Comparison of ENCODE assay signal across 15 mouse cellular contexts in genomic region chr3:125660114-125660717, GRCm38 (mm10).
DNase-seq lines count a peak whose midpoint lies in the region; ATAC-seq lines count a peak whose summit lies in the region.
"Had no signal": no experiment of that assay in that cellular context is flagged by ENCODE, and none has a peak within 500 bp of the region (broad histone marks: within the 10 kb centered on the region; RNA-seq: fewer than 3 reads in every experiment).

No protein-coding gene starts in this region.

- no peak overlapping the region for H3K4me3 ChIP-seq in kidney, embryonic 15.5 days (replicated peaks)
- H3K4me3 ChIP-seq in kidney, embryonic 16.5 days (ENCODE audit: low read length), result no peak overlapping the region
- H3K4me3 ChIP-seq in embryonic facial prominence, embryonic 11.5 days (ENCODE audit: low read depth, low read length), result no peak overlapping the region
- H3K4me3 ChIP-seq in hindbrain, embryonic 14.5 days (replicated peaks; ENCODE audit: low read length), result no peak overlapping the region
- H3K4me3 ChIP-seq in midbrain, embryonic 16.5 days (ENCODE audit: low read depth, low read length), result no peak overlapping the region
- H3K4me3 ChIP-seq: heart, embryonic 15.5 days had no signal

- H3K27ac ChIP-seq in kidney, embryonic 15.5 days, result no peak overlapping the region
- no peak overlapping the region for H3K27ac ChIP-seq in kidney, embryonic 16.5 days (ENCODE audit: low read length)
- H3K27ac ChIP-seq in embryonic facial prominence, embryonic 11.5 days (replicated peaks; ENCODE audit: low read depth, low read length), result no peak overlapping the region
- H3K27ac ChIP-seq in hindbrain, embryonic 14.5 days, result no peak overlapping the region
- no peak overlapping the region for H3K27ac ChIP-seq in midbrain, embryonic 16.5 days (ENCODE audit: low read length)
- H3K27ac ChIP-seq: heart, embryonic 15.5 days; kidney, postnatal 0 days had no signal

- H3K9ac ChIP-seq in kidney, embryonic 15.5 days, result no peak overlapping the region
- H3K9ac ChIP-seq in kidney, embryonic 16.5 days (replicated peaks; ENCODE audit: low read length), result no peak overlapping the region
- no peak overlapping the region for H3K9ac ChIP-seq in embryonic facial prominence, embryonic 11.5 days (replicated peaks; ENCODE audit: low read length)
- H3K9ac ChIP-seq in hindbrain, embryonic 14.5 days, result no peak overlapping the region
- H3K9ac ChIP-seq in midbrain, embryonic 16.5 days (ENCODE audit: low read depth, low read length), result no peak overlapping the region
- H3K9ac ChIP-seq: heart, embryonic 15.5 days had no signal

- 0 out of 2 replicates have a peak, but pooled peaks have one; percentile 52 for ATAC-seq in kidney, embryonic 15.5 days (replicated peaks; ENCODE audit: low FRiP score)
- ATAC-seq in kidney, embryonic 16.5 days (ENCODE audit: low FRiP score, low TSS enrichment), result no peak
- 0 out of 2 replicates have a peak, but pooled peaks have one; percentile 56 for ATAC-seq in embryonic facial prominence, embryonic 11.5 days (replicated peaks; ENCODE audit: insufficient number of reproducible peaks, low FRiP score, low TSS enrichment, low read depth)
- ATAC-seq in hindbrain, embryonic 14.5 days (ENCODE audit: low FRiP score), result peak; percentile 76
- peak; percentile 91 for ATAC-seq in midbrain, embryonic 16.5 days

- no peaks in the 10 kb centered on the region for H3K4me1 ChIP-seq in kidney, embryonic 15.5 days
- no peaks in the 10 kb centered on the region for H3K4me1 ChIP-seq in kidney, embryonic 16.5 days (ENCODE audit: insufficient read depth, low read length)
- no peaks in the 10 kb centered on the region for H3K4me1 ChIP-seq in embryonic facial prominence, embryonic 11.5 days (ENCODE audit: control insufficient read depth, insufficient read depth, low read length)
- no peaks in the 10 kb centered on the region for H3K4me1 ChIP-seq in hindbrain, embryonic 14.5 days (replicated peaks; ENCODE audit: control insufficient read depth, insufficient read depth, low read length)
- H3K4me1 ChIP-seq in midbrain, embryonic 16.5 days (ENCODE audit: control insufficient read depth, insufficient read depth, low read length), result no peaks in the 10 kb centered on the region
- H3K4me1 ChIP-seq: heart, embryonic 15.5 days had no signal

- H3K36me3 ChIP-seq in kidney, embryonic 15.5 days, result no peaks in the 10 kb centered on the region
- H3K36me3 ChIP-seq in kidney, embryonic 16.5 days (ENCODE audit: insufficient read depth, low read length), result no peaks in the 10 kb centered on the region
- H3K36me3 ChIP-seq in embryonic facial prominence, embryonic 11.5 days (replicated peaks; ENCODE audit: control insufficient read depth, insufficient read depth, low read depth, low read length), result no peaks in the 10 kb centered on the region
- no peaks in the 10 kb centered on the region for H3K36me3 ChIP-seq in hindbrain, embryonic 14.5 days (replicated peaks; ENCODE audit: control insufficient read depth, insufficient read depth)
- no peaks in the 10 kb centered on the region for H3K36me3 ChIP-seq in midbrain, embryonic 16.5 days (ENCODE audit: control insufficient read depth, insufficient read depth, low read length)
- H3K36me3 ChIP-seq: heart, embryonic 15.5 days had no signal

- no peaks in the 10 kb centered on the region for H3K9me3 ChIP-seq in kidney, embryonic 15.5 days (replicated peaks)
- H3K9me3 ChIP-seq in kidney, embryonic 16.5 days (ENCODE audit: low read length), result no peaks in the 10 kb centered on the region
- H3K9me3 ChIP-seq in embryonic facial prominence, embryonic 11.5 days (replicated peaks; ENCODE audit: control insufficient read depth, low read length), result no peaks in the 10 kb centered on the region
- H3K9me3 ChIP-seq in hindbrain, embryonic 14.5 days (ENCODE audit: control insufficient read depth, low read length), result no peaks in the 10 kb centered on the region
- H3K9me3 ChIP-seq in midbrain, embryonic 16.5 days (replicated peaks; ENCODE audit: control insufficient read depth, low read length, poor library complexity, severe bottlenecking), result no peaks in the 10 kb centered on the region
- H3K9me3 ChIP-seq: heart, embryonic 15.5 days had no signal

- no peak overlapping the region for H3K4me2 ChIP-seq in kidney, embryonic 15.5 days
- no peak overlapping the region for H3K4me2 ChIP-seq in kidney, embryonic 16.5 days (replicated peaks; ENCODE audit: low read depth, low read length)
- no peak overlapping the region for H3K4me2 ChIP-seq in embryonic facial prominence, embryonic 11.5 days (ENCODE audit: low read depth, low read length)
- no peak overlapping the region for H3K4me2 ChIP-seq in hindbrain, embryonic 14.5 days (replicated peaks)
- H3K4me2 ChIP-seq in midbrain, embryonic 16.5 days (ENCODE audit: low read length), result no peak overlapping the region
- H3K4me2 ChIP-seq: heart, embryonic 15.5 days had no signal

- DNase-seq in embryonic facial prominence, embryonic 11.5 days (ENCODE audit: low spot score), result no peak
- no peak for DNase-seq in hindbrain, embryonic 14.5 days (ENCODE audit: low spot score)
- no peak for DNase-seq in thymus, postnatal 14 days
- no peak for DNase-seq in frontal cortex, postnatal 10 days (ENCODE audit: low spot score in 2 of 2)
- DNase-seq in kidney, adult 9 months, result no peak
- DNase-seq: adrenal gland, postnatal 10 days; cerebellum, adult 11 months; gastrocnemius, postnatal 25 days; lung, postnatal 10 days; thymus, postnatal 25 days had no signal

- 68% methylated on average over 3 of the region's 3 CpGs for WGBS in kidney, embryonic 15.5 days
- WGBS in kidney, embryonic 16.5 days, result 69% methylated on average over 3 of the region's 3 CpGs
- 80% methylated on average over 3 of the region's 3 CpGs for WGBS in embryonic facial prominence, embryonic 11.5 days
- WGBS in hindbrain, embryonic 14.5 days, result 53% methylated on average over 3 of the region's 3 CpGs
- 54% methylated on average over 3 of the region's 3 CpGs for WGBS in midbrain, embryonic 16.5 days

- H3K27me3 ChIP-seq in kidney, embryonic 15.5 days, result no peaks in the 10 kb centered on the region
- H3K27me3 ChIP-seq in kidney, embryonic 16.5 days (ENCODE audit: insufficient read depth, low read length), result no peaks in the 10 kb centered on the region
- no peaks in the 10 kb centered on the region for H3K27me3 ChIP-seq in embryonic facial prominence, embryonic 11.5 days (ENCODE audit: control insufficient read depth, insufficient read depth, low read length)
- H3K27me3 ChIP-seq in hindbrain, embryonic 14.5 days (ENCODE audit: control insufficient read depth, insufficient read depth, low read length), result no peaks in the 10 kb centered on the region
- no peaks in the 10 kb centered on the region for H3K27me3 ChIP-seq in midbrain, embryonic 16.5 days (ENCODE audit: control insufficient read depth, insufficient read depth, low read depth, low read length)
- H3K27me3 ChIP-seq: heart, embryonic 15.5 days had no signal
